Mouse (Mus musculus) T-cell, adult 66 days (primary cell): ENCODE data around the gene Tdrd5. TPM values are rescaled to one million over a fixed set of nuclear protein-coding genes. Genes with fewer than 3 reads are reported as not detected.

Experiments used
- total RNA-seq, 2 experiments: library from RNA; stranded (reverse); gene quantifications; 3 replicates in 1 of 2; 4 replicates in 1 of 2; pipeline ENCODE4 v1.2.4; 2023

Tdrd5 gene
- not detected for total RNA-seq

DNA sequence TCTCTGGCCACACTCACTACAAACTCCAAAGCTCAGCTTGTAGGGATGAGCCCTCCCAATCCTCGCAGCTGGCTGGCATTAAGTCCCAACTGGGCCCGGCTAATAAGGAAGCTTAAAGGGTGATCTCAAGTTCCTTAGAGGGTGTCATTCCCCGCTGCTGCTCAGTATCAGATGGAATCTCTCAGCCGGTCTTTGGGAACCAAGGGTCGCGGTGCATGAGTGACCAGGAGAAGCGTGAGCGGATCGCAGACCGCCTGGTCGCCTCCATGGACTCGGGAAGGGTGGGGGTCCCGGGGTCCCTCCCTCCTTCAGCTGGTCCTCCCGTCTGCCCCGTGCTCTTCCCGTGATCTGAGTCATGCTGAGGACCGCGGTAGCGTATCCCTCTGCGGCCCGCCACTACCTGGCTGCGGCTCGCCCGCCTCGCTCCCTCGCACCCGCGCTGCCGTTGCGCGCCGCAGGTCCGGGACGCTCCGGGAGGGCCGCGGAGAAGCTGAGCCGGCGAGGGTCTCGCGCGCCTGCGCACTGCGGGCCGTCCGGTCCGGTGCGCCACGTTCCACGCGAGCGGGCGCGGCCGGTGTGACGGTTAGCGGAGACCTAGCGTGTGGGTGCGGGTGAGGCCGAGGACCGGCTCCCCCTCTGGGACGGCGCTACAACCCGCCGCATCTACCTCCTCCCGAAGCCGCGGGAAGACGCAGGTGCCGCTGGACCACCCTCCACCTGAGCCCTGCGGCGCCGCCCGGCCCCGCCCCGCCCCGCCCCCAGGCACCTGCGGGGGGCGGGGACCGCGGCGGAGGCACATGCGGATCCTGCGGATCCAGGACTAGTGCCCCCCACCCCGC lies at the start of gene Tdrd5:
TSS of gene Tdrd5 (minus strand) at position 754 of the 839 bp plus-strand sequence.

DNA sequence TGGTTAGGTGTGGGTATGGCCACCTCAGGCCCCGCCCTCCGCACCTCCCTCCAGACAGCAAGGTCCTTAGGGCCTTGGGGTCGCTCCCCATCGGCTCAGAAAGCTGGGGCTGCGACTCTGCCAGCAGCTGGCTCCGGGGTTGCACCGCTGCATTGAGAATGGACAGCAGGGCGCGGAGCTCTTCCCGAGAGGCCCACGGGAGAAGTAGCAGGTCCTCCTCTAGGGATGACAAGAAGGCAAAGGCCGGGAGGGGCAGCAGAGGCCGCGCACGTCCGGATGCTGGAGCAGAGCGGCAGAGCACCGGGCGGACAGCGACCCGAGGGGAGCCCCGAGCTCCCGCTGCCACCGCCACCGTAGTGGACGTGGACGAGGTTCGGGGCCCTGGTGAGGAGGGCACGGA lies 7.2 kb upstream of the Tdrd5 start, which contains the start of gene Nphs2:
TSS of gene Nphs2 (plus strand) at position 98 of the 400 bp plus-strand sequence.

Other genes with a start within 250 kb of the Tdrd5 start
- gene Fam163a, start 98.6 kb downstream of the Tdrd5 start, total RNA-seq, result not detected
- not detected for gene Nphs2, start 7.1 kb upstream of the Tdrd5 start, total RNA-seq
- gene Gm2000, start 62.4 kb upstream of the Tdrd5 start, total RNA-seq, result 1,000 to 10,000 TPM; 1,550 to 1,558 TPM
- 1 to 10 TPM in 1 of 2 experiments, under 1 TPM in 1; 0.92 to 2.4 TPM for gene Axdnd1, start 117.5 kb upstream of the Tdrd5 start, total RNA-seq
- gene Soat1, start 170.7 kb upstream of the Tdrd5 start, total RNA-seq, result 10 to 100 TPM; 24.9 to 48.9 TPM
- 10 to 100 TPM; 34.0 to 34.4 TPM for gene Gm10031, start 220.3 kb upstream of the Tdrd5 start, total RNA-seq